Mouse (Mus musculus) layer of hippocampus, adult 9-10 months (tissue): ENCODE results near the gene Tkt.

Source experiments
- DNase-seq: peaks from one replicate; pipeline ENCODE4 v3.0.0; 2022; ENCODE audit warnings: low spot score

Tkt gene

GRCm38 (mm10) chr14:30622130-30622529 is 74.0 kb downstream of the Tkt start:
- no peak for DNase-seq

GRCm38 (mm10) chr14:30622556-30622955 is 74.4 kb downstream of the Tkt start:
- DNase-seq = no peak
